Mouse (Mus musculus): ENCODE data around the gene Flvcr2. TPM values are rescaled to one million over a fixed set of nuclear protein-coding genes. Genes with fewer than 3 reads are reported as not detected.

The Flvcr2 gene
- polyA plus RNA-seq, 1 experiment = 0.74 TPM

DNA sequence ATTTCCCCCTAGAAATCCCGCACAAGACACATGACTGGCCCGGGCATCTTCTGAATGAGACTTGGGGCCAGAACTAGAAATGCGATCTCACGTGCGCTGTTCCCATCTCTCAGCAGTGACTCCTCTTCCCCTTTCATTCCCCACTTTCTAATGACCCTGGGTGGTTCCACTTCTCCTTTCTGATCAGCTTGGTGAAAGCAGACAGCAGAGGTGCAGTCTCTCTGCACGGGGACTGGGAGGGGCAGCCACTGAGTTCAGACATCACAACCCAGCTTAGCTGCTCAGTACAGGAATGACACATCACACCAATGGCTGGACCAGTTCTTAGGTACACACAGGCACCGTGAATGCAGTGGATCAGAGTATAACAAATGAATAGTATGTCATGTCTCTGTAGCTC lies 35.6 kb upstream of the Flvcr2 start:
- no peak overlapping the region for H3K4me2 ChIP-seq (ENCODE audit: low read depth)
- no peak overlapping the region for H3ac ChIP-seq (ENCODE audit: control insufficient read depth, insufficient read length)
- H3K4me3 ChIP-seq = no peak overlapping the region
- no peaks in the 10 kb centered on the region for H3K79me2 ChIP-seq (ENCODE audit: control insufficient read depth, insufficient read depth)
- TF ChIP-seq MAX (IDR thresholded peaks at IDR 0.05; ENCODE audit: low read depth) (no peak), USF1 (IDR thresholded peaks at IDR 0.05; ENCODE audit: low read depth) (no peak), TCF3 (IDR thresholded peaks at IDR 0.05; ENCODE audit: insufficient read length, low read depth) (no peak), MYOD1 (IDR thresholded peaks at IDR 0.05; ENCODE audit: control insufficient read depth in 1 of 3, insufficient read length in 2 of 3, low read depth in 2 of 3) (no peak), POLR2AphosphoS2 (IDR thresholded peaks at IDR 0.05; ENCODE audit: insufficient read length, low read depth) (no peak), CEBPB (IDR thresholded peaks at IDR 0.05; ENCODE audit: insufficient read depth, poor library complexity, severe bottlenecking) (no peak), SRF (IDR thresholded peaks at IDR 0.05; ENCODE audit: control insufficient read depth, insufficient read length, low read depth) (no peak), E2F4 (IDR thresholded peaks at IDR 0.05; ENCODE audit: insufficient read depth) (no peak), TCF12 (IDR thresholded peaks at IDR 0.05; ENCODE audit: insufficient read depth, poor library complexity, severe bottlenecking) (no peak), REST (IDR thresholded peaks at IDR 0.05; ENCODE audit: insufficient read depth, insufficient read length) (no peak), MYOG (IDR thresholded peaks at IDR 0.05; ENCODE audit: control insufficient read depth in 1 of 3, insufficient read depth in 1 of 3, insufficient read length in 2 of 3, low read depth in 2 of 3) (no peak), POLR2A (IDR thresholded peaks at IDR 0.05; ENCODE audit: insufficient read length, low read depth) (no peak)
- H3K27me3 ChIP-seq (ENCODE audit: control insufficient read depth, insufficient read depth, insufficient read length) = peaks cover 34% of the 10 kb centered on the region
- H3K36me3 ChIP-seq (ENCODE audit: control insufficient read depth, insufficient read depth) = no peaks in the 10 kb centered on the region

DNA sequence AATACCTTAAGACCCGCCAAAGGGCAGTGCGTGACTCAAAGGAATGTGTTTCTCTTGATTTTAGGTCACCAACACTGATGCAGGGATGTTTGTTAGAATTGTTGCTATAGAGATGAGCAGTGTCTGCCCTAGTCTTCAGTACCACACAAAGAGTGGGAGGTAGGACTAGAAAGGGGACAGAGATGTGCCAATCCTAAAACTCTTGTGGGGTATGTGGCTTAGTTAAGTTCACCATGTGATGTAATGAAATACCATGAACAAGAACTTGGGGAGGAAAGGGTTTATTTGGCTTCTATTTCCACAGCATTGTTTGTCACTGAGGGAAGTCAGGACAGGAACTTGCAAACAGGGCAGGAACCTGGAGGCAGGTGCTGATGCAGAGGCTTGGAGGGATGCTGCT lies 33.8 kb upstream of the Flvcr2 start:
- no peak overlapping the region for H3K4me3 ChIP-seq
- H3ac ChIP-seq (ENCODE audit: control insufficient read depth, insufficient read length) = no peak overlapping the region
- TF ChIP-seq MYOG (IDR thresholded peaks at IDR 0.05; ENCODE audit: control insufficient read depth in 1 of 3, insufficient read depth in 1 of 3, insufficient read length in 2 of 3, low read depth in 2 of 3) (no peak), USF1 (IDR thresholded peaks at IDR 0.05; ENCODE audit: low read depth) (no peak), POLR2A (IDR thresholded peaks at IDR 0.05; ENCODE audit: insufficient read length, low read depth) (no peak), E2F4 (IDR thresholded peaks at IDR 0.05; ENCODE audit: insufficient read depth) (no peak), SRF (IDR thresholded peaks at IDR 0.05; ENCODE audit: control insufficient read depth, insufficient read length, low read depth) (no peak), MAX (IDR thresholded peaks at IDR 0.05; ENCODE audit: low read depth) (no peak), CEBPB (IDR thresholded peaks at IDR 0.05; ENCODE audit: insufficient read depth, poor library complexity, severe bottlenecking) (no peak), MYOD1 (IDR thresholded peaks at IDR 0.05; ENCODE audit: control insufficient read depth in 1 of 3, insufficient read length in 2 of 3, low read depth in 2 of 3) (no peak), TCF12 (IDR thresholded peaks at IDR 0.05; ENCODE audit: insufficient read depth, poor library complexity, severe bottlenecking) (no peak), POLR2AphosphoS2 (IDR thresholded peaks at IDR 0.05; ENCODE audit: insufficient read length, low read depth) (no peak), TCF3 (IDR thresholded peaks at IDR 0.05; ENCODE audit: insufficient read length, low read depth) (no peak), REST (IDR thresholded peaks at IDR 0.05; ENCODE audit: insufficient read depth, insufficient read length) (no peak)

DNA sequence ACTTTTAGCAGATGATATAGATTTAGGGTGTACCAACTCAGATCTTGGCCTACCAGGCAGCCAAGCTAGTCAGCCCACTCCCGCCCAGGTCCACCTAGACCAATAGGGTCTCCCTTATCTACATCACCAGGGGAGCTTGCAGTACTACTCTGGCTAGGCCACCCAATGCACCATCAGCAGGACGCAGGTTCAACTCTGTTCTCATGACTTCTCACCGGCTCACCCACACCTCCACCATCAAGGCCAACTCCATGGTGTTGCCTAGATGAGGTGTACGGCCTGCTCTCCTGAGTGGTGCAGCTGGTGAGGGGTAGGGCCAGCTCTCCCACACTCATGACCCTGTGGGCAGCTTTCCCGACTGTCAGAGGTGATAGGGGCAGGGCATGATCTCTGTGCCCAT lies 32.2 kb upstream of the Flvcr2 start:
- H3ac ChIP-seq (ENCODE audit: control insufficient read depth, insufficient read length) = no peak overlapping the region
- TF ChIP-seq MYOG (IDR thresholded peaks at IDR 0.05; ENCODE audit: control insufficient read depth in 1 of 3, insufficient read depth in 1 of 3, insufficient read length in 2 of 3, low read depth in 2 of 3) = no peak
- TF ChIP-seq TCF3 (IDR thresholded peaks at IDR 0.05; ENCODE audit: insufficient read length, low read depth) = no peak
- no peak for TF ChIP-seq POLR2A (IDR thresholded peaks at IDR 0.05; ENCODE audit: insufficient read length, low read depth)
- no peak for TF ChIP-seq SRF (IDR thresholded peaks at IDR 0.05; ENCODE audit: control insufficient read depth, insufficient read length, low read depth)
- no peaks in the 10 kb centered on the region for H3K36me3 ChIP-seq (ENCODE audit: control insufficient read depth, insufficient read depth)
- H3K4me2 ChIP-seq (ENCODE audit: low read depth) = no peak overlapping the region
- peaks cover 23% of the 10 kb centered on the region for H3K27me3 ChIP-seq (ENCODE audit: control insufficient read depth, insufficient read depth, insufficient read length)
- H3K4me3 ChIP-seq = no peak overlapping the region
- H3K79me2 ChIP-seq (ENCODE audit: control insufficient read depth, insufficient read depth) = no peaks in the 10 kb centered on the region

More for the DNA sequence above, 33.8 kb upstream of the Flvcr2 start:
- Histone ChIP-seq H3K36me3 (ENCODE audit: control insufficient read depth, insufficient read depth) (no peaks in the 10 kb centered on the region), H3K79me2 (ENCODE audit: control insufficient read depth, insufficient read depth) (no peaks in the 10 kb centered on the region), H3K4me2 (ENCODE audit: low read depth) (no peak overlapping the region), H3K27me3 (ENCODE audit: control insufficient read depth, insufficient read depth, insufficient read length) (peaks cover 30% of the 10 kb centered on the region)

DNA sequence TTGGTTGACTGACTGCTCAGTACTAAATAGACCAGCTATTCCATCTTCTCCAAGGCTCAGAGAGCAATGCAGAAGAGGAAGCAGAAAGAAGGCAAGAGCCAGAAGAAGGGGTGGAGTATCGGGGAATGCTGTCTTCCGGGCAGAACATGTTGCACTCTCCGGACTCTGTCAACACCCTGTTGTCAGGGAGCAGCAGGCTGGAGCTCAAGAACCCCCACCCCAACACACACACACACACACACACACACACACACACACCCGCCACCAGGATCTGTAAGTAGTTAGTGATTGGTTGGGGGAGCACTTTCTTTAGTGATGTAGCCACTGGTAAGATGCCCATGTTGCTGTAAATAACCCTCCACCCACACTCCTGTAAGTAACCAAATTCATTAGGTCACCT lies 21.0 kb upstream of the Flvcr2 start:
- Histone ChIP-seq H3K27me3 (ENCODE audit: control insufficient read depth, insufficient read depth, insufficient read length) (peaks cover 36% of the 10 kb centered on the region), H3ac (ENCODE audit: control insufficient read depth, insufficient read length) (no peak overlapping the region), H3K4me2 (ENCODE audit: low read depth) (no peak overlapping the region), H3K36me3 (ENCODE audit: control insufficient read depth, insufficient read depth) (no peaks in the 10 kb centered on the region), H3K79me2 (ENCODE audit: control insufficient read depth, insufficient read depth) (no peaks in the 10 kb centered on the region), H3K4me3 (no peak overlapping the region)
- no peak for TF ChIP-seq MYOD1 (IDR thresholded peaks at IDR 0.05; ENCODE audit: control insufficient read depth in 1 of 3, insufficient read length in 2 of 3, low read depth in 2 of 3)
- no peak for TF ChIP-seq TCF3 (IDR thresholded peaks at IDR 0.05; ENCODE audit: insufficient read length, low read depth)

DNA sequence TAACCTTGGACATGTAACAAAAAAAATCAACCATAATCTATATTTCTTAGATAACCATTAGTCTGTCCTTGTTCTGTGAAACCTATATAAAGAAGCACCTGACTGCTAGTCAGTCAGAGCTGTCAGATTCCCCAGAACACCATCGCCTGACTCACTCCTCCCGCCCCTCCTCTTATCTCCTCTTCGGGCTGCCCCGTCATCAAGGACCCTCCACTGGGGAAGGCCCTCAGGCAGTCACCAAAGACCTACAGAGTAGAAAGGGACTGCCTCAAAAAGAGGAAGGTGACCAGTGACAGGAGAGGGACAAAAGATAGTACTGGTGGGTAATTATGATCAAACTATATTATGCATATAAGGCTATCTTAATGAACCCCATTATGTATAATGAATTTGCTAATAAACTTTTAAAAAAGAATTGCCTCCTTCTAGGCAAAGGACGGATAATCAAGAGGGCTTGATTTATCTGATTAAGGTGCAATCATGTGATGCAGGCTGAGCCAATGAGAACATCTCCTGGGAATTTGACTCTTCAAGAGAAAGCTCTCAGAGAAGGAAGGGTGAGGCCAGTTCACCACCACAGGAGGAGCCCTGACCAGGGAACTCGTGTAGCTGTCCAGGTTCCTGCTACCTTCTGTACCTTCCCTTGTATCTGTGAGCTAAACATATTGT lies 19.5 kb upstream of the Flvcr2 start:
- TF ChIP-seq MYOG (IDR thresholded peaks at IDR 0.05; ENCODE audit: control insufficient read depth in 1 of 3, insufficient read depth in 1 of 3, insufficient read length in 2 of 3, low read depth in 2 of 3) (no peak), SRF (IDR thresholded peaks at IDR 0.05; ENCODE audit: control insufficient read depth, insufficient read length, low read depth) (no peak), MAX (IDR thresholded peaks at IDR 0.05; ENCODE audit: low read depth) (no peak), REST (IDR thresholded peaks at IDR 0.05; ENCODE audit: insufficient read depth, insufficient read length) (no peak), E2F4 (IDR thresholded peaks at IDR 0.05; ENCODE audit: insufficient read depth) (no peak), POLR2AphosphoS2 (IDR thresholded peaks at IDR 0.05; ENCODE audit: insufficient read length, low read depth) (no peak), CEBPB (IDR thresholded peaks at IDR 0.05; ENCODE audit: insufficient read depth, poor library complexity, severe bottlenecking) (no peak), TCF12 (IDR thresholded peaks at IDR 0.05; ENCODE audit: insufficient read depth, poor library complexity, severe bottlenecking) (no peak)
- H3K36me3 ChIP-seq (ENCODE audit: control insufficient read depth, insufficient read depth) = no peaks in the 10 kb centered on the region
- no peaks in the 10 kb centered on the region for H3K79me2 ChIP-seq (ENCODE audit: control insufficient read depth, insufficient read depth)
- no peak overlapping the region for H3K4me2 ChIP-seq (ENCODE audit: low read depth)
- no peak overlapping the region for H3K4me3 ChIP-seq
- H3ac ChIP-seq (ENCODE audit: control insufficient read depth, insufficient read length) = no peak overlapping the region
- peaks cover 32% of the 10 kb centered on the region for H3K27me3 ChIP-seq (ENCODE audit: control insufficient read depth, insufficient read depth, insufficient read length)
